Mouse (Mus musculus) liver, postnatal 0 days (tissue): ENCODE data around the gene Clstn2.

ENCODE experiments used
- CTCF ChIP-seq: sonication (generic); IDR thresholded peaks from 2 replicates; pipeline ENCODE4 v1.5.1; 2016; ENCODE audit warnings: antibody characterized with exemption, low read depth
- EP300 ChIP-seq: IDR thresholded peaks from 2 replicates; pipeline ENCODE4 v1.6.1; 2016; ENCODE audit warnings: antibody characterized with exemption, low read depth, mild to moderate bottlenecking

- TF ChIP-seq CTCF (no peak), EP300 (no peak)
These were observed 180.1 kb downstream of the Clstn2 start for GRCm38 (mm10) chr9:97852859-97853258.
